Mouse (Mus musculus) gonadal fat pad, adult 2 months (tissue): ENCODE measurements at regions not wholly inside any gene's neighbourhood (a gene's known extent, or its start where the extent isn't known, plus 50 kb on each side); places are given as distances from the start of the nearest gene placed in this dataset.

Source experiments
- DNase-seq: peaks from one replicate; pipeline ENCODE4 v3.0.0-alpha.2; 2012; ENCODE audit warnings: low read depth

GRCm38 (mm10) chr6:59102090-59102489, 77.7 kb upstream of the Fam13a start:
- peak; percentile 23 for DNase-seq

- peak; percentile 81 for DNase-seq
These were observed 79.6 kb upstream of the Fam13a start for GRCm38 (mm10) chr6:59103936-59104335.

- peak; percentile 54 for DNase-seq
These were observed 80.1 kb upstream of the Fam13a start for GRCm38 (mm10) chr6:59104496-59104895.

GRCm38 (mm10) chr6:59108102-59108501, 83.8 kb upstream of the Fam13a start:
- no peak for DNase-seq

- peak; percentile 71 for DNase-seq
These were observed 76.3 kb upstream of the Tigd2 start for GRCm38 (mm10) chr6:59132410-59132809.

- peak; percentile 67 for DNase-seq
These were observed 74.9 kb upstream of the Tigd2 start for GRCm38 (mm10) chr6:59133800-59134199.

GRCm38 (mm10) chr6:59139702-59140101, 69.0 kb upstream of the Tigd2 start:
- no peak for DNase-seq

GRCm38 (mm10) chr6:59142050-59142449, 66.6 kb upstream of the Tigd2 start:
- DNase-seq, result no peak

- peak; percentile 71 for DNase-seq
These were observed 61.2 kb upstream of the Tigd2 start for GRCm38 (mm10) chr6:59147421-59147820.

GRCm38 (mm10) chr6:59155636-59156035, 53.0 kb upstream of the Tigd2 start:
- DNase-seq, result no peak
